Mouse (Mus musculus): ENCODE results near the gene Zfp324.

Zfp324 gene

DNA sequence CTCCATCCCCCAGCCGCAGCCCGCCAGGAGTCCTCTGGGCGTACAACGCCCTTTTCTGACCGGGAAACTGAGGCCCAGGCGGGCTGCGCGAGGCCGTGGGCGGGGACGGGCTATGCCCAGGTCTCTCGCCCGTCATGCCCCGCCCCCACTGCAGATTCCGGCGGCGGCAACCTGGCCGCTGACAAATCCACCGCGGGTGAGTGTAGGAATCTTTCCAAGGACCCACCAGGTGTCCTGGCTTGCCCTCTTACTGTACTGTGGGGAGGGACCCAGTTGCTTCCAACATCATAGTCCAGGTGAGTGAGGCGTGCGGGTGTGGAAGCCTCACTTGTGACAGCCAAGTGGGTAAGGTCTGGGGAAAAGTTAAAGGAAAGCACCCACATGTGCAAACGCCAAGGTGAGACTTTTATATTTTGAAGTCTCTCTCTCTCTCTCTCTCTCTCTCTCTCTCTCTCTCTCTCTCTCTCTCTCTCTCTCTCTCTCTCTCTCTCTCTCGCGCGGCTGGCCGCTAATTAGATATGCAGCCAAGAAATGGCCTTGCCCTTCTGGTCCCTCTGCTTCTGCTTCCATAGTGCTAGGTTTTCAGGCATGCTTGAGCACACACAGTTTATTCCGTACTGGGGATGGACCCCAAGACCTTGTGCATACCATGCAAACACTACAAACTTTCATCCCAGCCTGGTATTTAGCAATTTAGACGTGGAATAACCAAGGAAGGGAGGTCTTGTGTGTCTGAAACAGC is 637 bp downstream of the Zfp324 start:
- 0 out of 2 replicates have a peak, but pooled peaks have one; percentile 4 for ATAC-seq (ENCODE audit: low TSS enrichment)

- ATAC-seq (ENCODE audit: low TSS enrichment), result no peak
Observed at GRCm38 (mm10) chr7:12970906-12971305, 5.3 kb downstream of the Zfp324 start.

GRCm38 (mm10) chr7:12977682-12978389 is 12.2 kb downstream of the Zfp324 start, which contains the start of gene Zfp446:
TSS of gene Zfp446 (plus strand) at chr7:12977848.
- ATAC-seq (ENCODE audit: low TSS enrichment), result peak; percentile 96

- no peak for ATAC-seq (ENCODE audit: low TSS enrichment)
Observed at GRCm38 (mm10) chr7:12978931-12979722, 13.5 kb downstream of the Zfp324 start.

GRCm38 (mm10) chr7:12979776-12980175 is 14.1 kb downstream of the Zfp324 start:
- ATAC-seq (ENCODE audit: low TSS enrichment), result no peak

GRCm38 (mm10) chr7:12980291-12980690 is 14.7 kb downstream of the Zfp324 start:
- no peak for ATAC-seq (ENCODE audit: low TSS enrichment)

DNA sequence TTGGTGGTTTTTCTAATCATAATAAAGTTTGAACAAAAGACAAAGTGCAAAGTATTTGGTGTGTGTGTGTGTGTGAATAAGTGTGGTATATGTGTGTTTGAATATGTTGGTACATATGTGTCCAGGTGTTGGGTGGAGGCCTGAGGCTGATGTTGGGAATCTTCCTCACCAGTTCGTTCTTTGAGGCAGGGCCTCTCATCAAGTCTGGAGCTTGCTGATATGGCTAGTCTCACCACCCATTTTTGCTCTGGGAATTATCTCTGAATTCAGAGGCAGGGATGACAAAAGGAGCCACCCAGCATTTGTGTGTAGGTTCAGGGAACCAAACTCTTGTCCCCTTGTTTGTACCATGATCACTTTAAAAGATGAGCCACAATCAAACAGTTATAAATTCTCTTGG is 20.1 kb downstream of the Zfp324 start:
- ATAC-seq (ENCODE audit: low TSS enrichment), result no peak

GRCm38 (mm10) chr7:12986906-12987305 is 21.3 kb downstream of the Zfp324 start:
- ATAC-seq (ENCODE audit: low TSS enrichment), result no peak

- no peak for ATAC-seq (ENCODE audit: low TSS enrichment)
Observed at GRCm38 (mm10) chr7:12987409-12988189, 22.0 kb downstream of the Zfp324 start.

- no peak for ATAC-seq (ENCODE audit: low TSS enrichment)
Observed at GRCm38 (mm10) chr7:12992222-12992621, 26.6 kb downstream of the Zfp324 start.

DNA sequence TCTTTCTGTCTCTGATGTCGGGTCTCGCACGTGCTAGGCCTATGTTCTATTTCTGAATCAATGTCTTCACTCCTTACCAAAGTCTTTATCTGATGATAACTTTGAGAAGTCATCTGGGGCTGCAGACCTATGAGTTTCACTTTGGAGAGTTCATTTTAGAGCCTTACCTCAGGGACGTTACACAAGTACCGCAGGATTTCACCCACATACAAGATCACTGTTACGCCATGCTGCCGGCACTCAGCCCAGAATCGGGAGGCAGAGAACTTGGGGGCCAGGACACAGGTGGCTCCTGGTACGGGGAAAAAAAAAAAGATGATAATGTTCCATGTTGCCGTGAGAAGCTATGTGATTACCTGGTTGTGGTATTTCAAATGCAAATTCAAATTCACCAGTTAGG is 27.5 kb downstream of the Zfp324 start:
- ATAC-seq (ENCODE audit: low TSS enrichment), result no peak

GRCm38 (mm10) chr7:12995862-12996261 is 30.2 kb downstream of the Zfp324 start:
- ATAC-seq (ENCODE audit: low TSS enrichment), result no peak

DNA sequence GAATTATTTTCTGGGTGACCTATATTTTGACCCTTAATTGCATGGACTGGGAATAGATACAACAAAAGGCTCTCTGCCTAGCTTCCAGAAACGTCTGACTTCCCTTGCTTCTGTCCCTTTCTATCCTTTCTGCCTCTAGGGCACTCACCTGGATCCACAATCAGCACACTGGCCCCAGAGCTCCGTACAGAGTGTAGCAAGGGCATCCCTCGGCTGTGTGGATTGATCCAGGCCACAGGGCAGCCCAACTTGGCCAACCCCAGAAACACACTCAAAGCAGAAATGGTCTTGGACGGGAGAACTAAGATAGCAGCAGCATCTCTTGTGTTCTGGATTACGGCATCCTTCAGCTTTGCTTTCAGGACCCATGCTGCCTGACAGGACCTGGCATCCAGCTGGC is 31.6 kb downstream of the Zfp324 start:
- no peak for ATAC-seq (ENCODE audit: low TSS enrichment)

- no peak for ATAC-seq (ENCODE audit: low TSS enrichment)
Observed at GRCm38 (mm10) chr7:12998053-12998452, 32.4 kb downstream of the Zfp324 start, which contains the start of gene Slc27a5. TSS of gene Slc27a5 (minus strand) at chr7:12998192.

DNA sequence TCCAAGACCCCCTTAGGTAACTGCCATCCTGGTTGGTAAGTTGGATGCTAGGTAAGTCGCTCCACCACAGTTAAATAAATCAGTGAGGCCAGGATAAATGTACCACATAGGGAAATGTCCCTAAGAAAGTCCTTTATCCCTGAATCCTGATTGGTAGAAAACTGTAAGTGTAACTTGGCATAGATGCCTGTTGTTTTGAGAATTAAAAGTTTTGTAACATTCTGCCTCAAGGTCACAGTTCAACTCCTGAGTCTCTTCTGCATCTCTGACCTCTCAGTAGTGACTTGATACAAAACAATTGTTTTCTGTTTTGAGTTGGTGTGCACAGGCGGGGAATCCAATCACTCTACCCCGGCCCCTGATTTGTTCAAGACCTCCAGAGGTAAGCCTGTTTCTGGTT is 33.2 kb downstream of the Zfp324 start, which contains the start of gene Trim28:
Trim28 (plus strand) TSS at position 264 of the 400 bp plus-strand sequence.
- ATAC-seq (ENCODE audit: low TSS enrichment), result no peak

DNA sequence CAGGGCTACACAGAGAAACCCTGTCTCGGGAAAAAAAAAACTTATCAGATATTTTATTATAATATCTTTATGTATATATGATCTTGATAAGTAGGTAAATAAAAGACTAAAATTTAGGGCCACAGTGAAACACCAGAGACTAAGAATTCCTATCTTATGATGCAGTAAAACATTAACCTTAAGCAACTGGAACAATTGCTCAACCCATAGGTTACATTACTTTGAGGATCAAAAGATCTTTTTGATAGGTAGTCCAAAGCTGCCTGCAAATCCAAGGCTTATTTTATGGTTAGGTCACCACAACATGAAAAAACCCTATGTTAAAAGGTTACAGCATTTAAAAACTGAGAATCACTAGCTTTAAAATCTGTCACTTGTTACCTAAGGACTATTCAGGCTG is 35.9 kb downstream of the Zfp324 start:
- no peak for ATAC-seq (ENCODE audit: low TSS enrichment)

DNA sequence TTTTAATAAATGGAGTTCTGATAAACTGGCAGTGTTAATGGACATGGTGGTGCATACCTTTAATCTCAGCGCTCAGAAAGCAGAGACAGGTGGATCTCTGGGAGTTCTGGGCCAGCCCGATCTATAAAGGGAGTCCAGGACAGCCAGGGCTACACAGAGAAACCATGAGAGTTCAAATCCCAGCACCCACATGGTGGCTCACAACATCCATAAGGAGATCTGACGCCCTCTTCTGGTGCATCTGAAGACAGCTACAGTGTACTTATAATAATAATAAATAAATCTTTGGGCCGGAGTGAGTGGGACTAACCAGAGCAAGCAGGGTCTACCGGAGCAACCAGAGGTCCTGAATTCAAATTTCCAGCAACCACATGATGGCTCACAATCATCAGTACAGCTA is 37.7 kb downstream of the Zfp324 start:
- no peak for ATAC-seq (ENCODE audit: low TSS enrichment)

DNA sequence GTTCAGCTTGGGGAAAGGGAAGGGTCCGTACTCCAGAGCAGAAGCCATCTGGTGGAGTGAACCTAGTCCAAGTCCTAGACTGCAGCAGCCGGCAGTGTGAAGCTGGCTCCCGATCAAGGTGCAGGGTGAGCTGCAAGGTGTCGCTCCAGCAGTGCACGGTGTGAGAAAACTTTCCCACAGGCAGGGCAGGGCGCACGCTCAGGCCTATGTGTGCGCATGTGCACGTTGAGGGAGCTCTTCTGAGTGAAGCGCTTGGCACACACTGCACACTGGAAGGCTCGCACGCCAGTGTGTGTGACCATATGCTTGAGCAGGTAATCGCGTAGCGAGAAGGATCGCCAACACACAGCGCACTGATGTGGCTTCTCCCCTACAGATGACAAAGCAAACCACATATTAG is 40.4 kb downstream of the Zfp324 start:
- ATAC-seq (ENCODE audit: low TSS enrichment), result no peak

DNA sequence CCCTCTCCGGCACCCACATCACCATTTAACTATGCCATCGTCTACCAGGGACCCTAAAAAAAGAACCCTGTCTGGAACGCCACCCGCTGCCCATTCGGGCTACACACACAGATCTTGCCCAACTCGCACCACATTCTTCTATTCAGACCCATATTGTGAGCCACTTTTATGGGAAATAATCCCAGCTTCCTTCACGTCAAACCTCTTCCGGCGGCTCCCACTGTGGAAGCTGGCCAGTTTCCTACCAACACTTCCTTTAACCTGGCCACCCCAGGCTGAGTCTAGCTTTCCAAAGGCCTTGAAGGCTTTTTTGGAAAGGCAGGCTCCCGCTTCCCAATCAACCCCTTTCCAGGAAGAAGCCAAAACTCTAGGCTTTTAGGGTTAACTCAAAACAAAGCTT is 40.9 kb downstream of the Zfp324 start:
- no peak for ATAC-seq (ENCODE audit: low TSS enrichment)

DNA sequence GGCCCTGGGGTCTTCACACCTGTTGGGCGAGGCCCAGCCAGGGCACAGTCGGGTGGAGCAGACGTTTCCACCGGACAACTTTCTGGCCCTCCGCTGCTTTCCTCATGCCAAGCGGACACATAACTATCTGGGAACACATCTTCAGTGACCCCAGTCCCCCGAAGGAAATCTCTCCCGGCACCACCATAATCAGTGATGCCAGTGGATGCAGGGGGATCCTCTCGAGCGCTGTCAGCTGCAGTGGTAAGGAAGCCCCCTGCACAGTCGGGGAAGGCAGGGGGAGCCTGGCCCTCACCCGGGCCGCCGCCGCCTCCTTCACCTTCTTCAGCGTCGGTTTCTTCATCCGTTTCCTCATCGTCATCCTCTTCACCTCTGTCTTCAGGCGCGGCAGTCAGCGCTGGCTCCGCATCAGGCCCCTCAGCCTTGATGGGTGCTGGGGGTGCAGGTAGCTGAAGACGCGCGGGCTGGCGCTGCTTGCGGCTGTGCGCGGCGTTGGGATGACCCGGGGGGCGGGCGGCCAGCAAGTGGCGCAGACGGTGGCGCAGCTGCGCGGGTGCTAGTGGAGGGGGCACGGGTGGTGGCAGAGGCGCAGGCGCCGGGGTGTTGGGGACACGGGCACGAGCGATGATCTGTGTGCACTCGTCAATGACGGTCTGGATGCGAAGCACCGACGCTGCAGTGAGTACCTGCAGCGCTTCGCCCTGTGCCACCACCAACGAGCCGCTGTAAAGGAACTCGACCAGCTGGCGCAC is 41.9 kb downstream of the Zfp324 start:
- ATAC-seq (ENCODE audit: low TSS enrichment), result no peak
